Comparison of ENCODE assay signal across 24 mouse cellular contexts in the genomic region with DNA sequence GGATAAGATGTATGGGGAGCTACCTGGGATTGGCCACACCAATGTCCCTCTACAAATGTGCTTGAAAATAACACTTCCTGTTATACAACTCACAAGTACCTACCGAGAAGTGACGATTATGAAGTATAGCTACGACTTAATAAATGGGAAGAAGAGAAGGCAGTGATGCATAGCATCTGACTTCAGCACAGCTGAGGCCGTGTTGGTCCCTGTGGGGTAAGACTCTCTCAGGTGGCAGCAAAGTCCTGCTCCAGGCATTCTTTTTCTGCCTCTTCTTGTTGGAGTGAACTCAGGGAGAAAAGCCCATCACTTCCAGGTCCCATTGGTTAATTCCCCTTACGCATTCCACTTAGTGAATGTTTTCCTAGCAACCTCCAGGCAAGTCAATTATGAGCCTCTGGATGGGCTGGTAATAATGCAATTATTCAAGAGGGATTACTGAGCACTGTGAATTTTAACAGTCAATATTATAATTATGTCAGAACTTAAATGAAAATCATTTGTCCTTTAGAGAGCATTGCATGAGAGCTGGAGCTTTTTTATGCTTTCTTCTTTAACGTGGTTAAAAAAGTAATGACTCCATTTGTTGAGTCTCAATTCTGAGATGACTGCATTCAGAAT.
DNase-seq lines count a peak whose midpoint lies in the region; ATAC-seq and TF ChIP-seq lines count a peak whose summit lies in the region.
"Had no signal": no experiment of that assay in that cellular context is flagged by ENCODE, and none has a peak within 500 bp of the region (broad histone marks: within the 10 kb centered on the region; RNA-seq: fewer than 3 reads in every experiment).

No protein-coding gene starts in this region.

- 0 out of 2 replicates have a peak, but pooled peaks have one; percentile 30 for ATAC-seq in embryonic facial prominence, embryonic 14.5 days (ENCODE audit: low read depth)
- ATAC-seq in hindbrain, embryonic 16.5 days: peak; percentile 56
- no peak for ATAC-seq in midbrain, postnatal 0 days (ENCODE audit: low FRiP score)
- ATAC-seq: activated CD4-positive, CD25-positive, alpha-beta regulatory T cell, adult 4 months; forebrain, embryonic 13.5 days; forebrain, embryonic 16.5 days; intestine, postnatal 0 days had no signal

- DNase-seq in embryonic facial prominence, embryonic 14.5 days (ENCODE audit: low spot score): no peak
- DNase-seq in embryonic facial prominence, embryonic 10.5 days (ENCODE audit: low spot score): no peak
- DNase-seq in hindbrain, embryonic 10.5 days (ENCODE audit: low spot score): no peak
- DNase-seq in midbrain, postnatal 0 days (ENCODE audit: low spot score): peak; percentile 12
- no peak for DNase-seq in midbrain, embryonic 10.5 days (ENCODE audit: low spot score)
- DNase-seq: adrenal gland, adult 8-10 months; adrenal gland, postnatal 25 days; cerebellum, adult 18-20 months; cerebellum, adult 9-10 months; cerebellum, postnatal 14 days; gastrocnemius, postnatal 10 days; gastrocnemius, postnatal 36 days; heart, adult 2 months; heart, postnatal 14 days; heart, postnatal 4 days had no signal

- no peak overlapping the region for H3K4me3 ChIP-seq in embryonic facial prominence, embryonic 14.5 days (ENCODE audit: low read depth, low read length)
- no peak overlapping the region for H3K4me3 ChIP-seq in embryonic facial prominence, embryonic 10.5 days
- H3K4me3 ChIP-seq in hindbrain, embryonic 16.5 days (ENCODE audit: low read length): no peak overlapping the region
- no peak overlapping the region for H3K4me3 ChIP-seq in hindbrain, embryonic 10.5 days
- H3K4me3 ChIP-seq in midbrain, postnatal 0 days (ENCODE audit: low read depth, low read length): no peak overlapping the region
- no peak overlapping the region for H3K4me3 ChIP-seq in midbrain, embryonic 10.5 days
- H3K4me3 ChIP-seq: embryonic facial prominence, embryonic 13.5 days; forebrain, embryonic 10.5 days; forebrain, embryonic 13.5 days; heart, adult 2 months; heart, embryonic 10.5 days; heart, embryonic 13.5 days had no signal

- H3K36me3 ChIP-seq in embryonic facial prominence, embryonic 14.5 days (ENCODE audit: control insufficient read depth, insufficient read depth, low read length): no peaks in the 10 kb centered on the region
- no peaks in the 10 kb centered on the region for H3K36me3 ChIP-seq in embryonic facial prominence, embryonic 10.5 days (replicated peaks)
- no peaks in the 10 kb centered on the region for H3K36me3 ChIP-seq in hindbrain, embryonic 16.5 days (ENCODE audit: control insufficient read depth, insufficient read depth, low read length)
- no peaks in the 10 kb centered on the region for H3K36me3 ChIP-seq in hindbrain, embryonic 10.5 days
- H3K36me3 ChIP-seq in midbrain, postnatal 0 days (ENCODE audit: insufficient read depth, low read length): no peaks in the 10 kb centered on the region
- no peaks in the 10 kb centered on the region for H3K36me3 ChIP-seq in midbrain, embryonic 10.5 days
- H3K36me3 ChIP-seq: embryonic facial prominence, embryonic 13.5 days; forebrain, embryonic 10.5 days; heart, embryonic 10.5 days; heart, embryonic 13.5 days had no signal

- TF ChIP-seq CTCF in midbrain, postnatal 0 days (IDR thresholded peaks at IDR 0.05): no peak

- H3K27ac ChIP-seq in embryonic facial prominence, embryonic 14.5 days (replicated peaks; ENCODE audit: low read depth, low read length): no peak overlapping the region
- no peak overlapping the region for H3K27ac ChIP-seq in embryonic facial prominence, embryonic 10.5 days (replicated peaks)
- no peak overlapping the region for H3K27ac ChIP-seq in hindbrain, embryonic 16.5 days (ENCODE audit: low read depth, low read length)
- H3K27ac ChIP-seq in hindbrain, embryonic 10.5 days: no peak overlapping the region
- no peak overlapping the region for H3K27ac ChIP-seq in midbrain, postnatal 0 days (ENCODE audit: low read depth, low read length)
- H3K27ac ChIP-seq in midbrain, embryonic 10.5 days (replicated peaks): no peak overlapping the region
- H3K27ac ChIP-seq: embryonic facial prominence, embryonic 13.5 days; forebrain, embryonic 10.5 days; forebrain, embryonic 13.5 days; heart, adult 2 months; heart, embryonic 10.5 days; heart, embryonic 13.5 days had no signal

- H3K27me3 ChIP-seq in embryonic facial prominence, embryonic 14.5 days (replicated peaks; ENCODE audit: control insufficient read depth, insufficient read depth, low read length): no peaks in the 10 kb centered on the region
- no peaks in the 10 kb centered on the region for H3K27me3 ChIP-seq in embryonic facial prominence, embryonic 10.5 days (replicated peaks; ENCODE audit: low read depth, poor library complexity, severe bottlenecking)
- no peaks in the 10 kb centered on the region for H3K27me3 ChIP-seq in hindbrain, embryonic 16.5 days (replicated peaks; ENCODE audit: control insufficient read depth, insufficient read depth, low read length)
- H3K27me3 ChIP-seq in hindbrain, embryonic 10.5 days (ENCODE audit: insufficient read depth, poor library complexity, severe bottlenecking): no peaks in the 10 kb centered on the region
- no peaks in the 10 kb centered on the region for H3K27me3 ChIP-seq in midbrain, postnatal 0 days (ENCODE audit: insufficient read depth, low read length)
- no peaks in the 10 kb centered on the region for H3K27me3 ChIP-seq in midbrain, embryonic 10.5 days (ENCODE audit: low read depth, poor library complexity, severe bottlenecking)
- H3K27me3 ChIP-seq: embryonic facial prominence, embryonic 13.5 days; forebrain, embryonic 13.5 days; heart, embryonic 13.5 days had no signal

- H3K9me3 ChIP-seq in embryonic facial prominence, embryonic 14.5 days (ENCODE audit: control insufficient read depth, low read length): no peaks in the 10 kb centered on the region
- H3K9me3 ChIP-seq in embryonic facial prominence, embryonic 10.5 days: no peaks in the 10 kb centered on the region
- H3K9me3 ChIP-seq in hindbrain, embryonic 16.5 days (ENCODE audit: control insufficient read depth, low read length): no peaks in the 10 kb centered on the region
- H3K9me3 ChIP-seq in hindbrain, embryonic 10.5 days: no peaks in the 10 kb centered on the region
- H3K9me3 ChIP-seq in midbrain, postnatal 0 days (ENCODE audit: low read length): no peaks in the 10 kb centered on the region
- no peaks in the 10 kb centered on the region for H3K9me3 ChIP-seq in midbrain, embryonic 10.5 days (replicated peaks)
- H3K9me3 ChIP-seq: embryonic facial prominence, embryonic 13.5 days; forebrain, embryonic 10.5 days; forebrain, embryonic 13.5 days; heart, embryonic 10.5 days; heart, embryonic 13.5 days had no signal

- WGBS in embryonic facial prominence, embryonic 14.5 days: 70% methylated on average over 6 of the region's 6 CpGs
- WGBS in embryonic facial prominence, embryonic 10.5 days: 83% methylated on average over 6 of the region's 6 CpGs
- 62% methylated on average over 6 of the region's 6 CpGs for WGBS in hindbrain, embryonic 16.5 days
- 85% methylated on average over 6 of the region's 6 CpGs for WGBS in hindbrain, embryonic 10.5 days
- 61% methylated on average over 6 of the region's 6 CpGs for WGBS in midbrain, postnatal 0 days
- WGBS in midbrain, embryonic 10.5 days: 72% methylated on average over 6 of the region's 6 CpGs

- H3K4me2 ChIP-seq in embryonic facial prominence, embryonic 14.5 days (ENCODE audit: low read depth, low read length): no peak overlapping the region
- no peak overlapping the region for H3K4me2 ChIP-seq in hindbrain, embryonic 16.5 days (ENCODE audit: low read length)
- no peak overlapping the region for H3K4me2 ChIP-seq in midbrain, postnatal 0 days (ENCODE audit: low read depth, low read length, poor library complexity, severe bottlenecking)
- H3K4me2 ChIP-seq: embryonic facial prominence, embryonic 13.5 days; forebrain, embryonic 13.5 days; heart, embryonic 13.5 days had no signal

- H3K9ac ChIP-seq in embryonic facial prominence, embryonic 14.5 days (ENCODE audit: low read depth, low read length): no peak overlapping the region
- no peak overlapping the region for H3K9ac ChIP-seq in hindbrain, embryonic 16.5 days (ENCODE audit: low read depth, low read length)
- H3K9ac ChIP-seq in midbrain, postnatal 0 days (replicated peaks; ENCODE audit: low read length, poor library complexity, severe bottlenecking): no peak overlapping the region
- H3K9ac ChIP-seq: embryonic facial prominence, embryonic 13.5 days; forebrain, embryonic 13.5 days; heart, embryonic 13.5 days had no signal

- H3K4me1 ChIP-seq in embryonic facial prominence, embryonic 14.5 days (ENCODE audit: control insufficient read depth, insufficient read depth, low read length): no peaks in the 10 kb centered on the region
- no peaks in the 10 kb centered on the region for H3K4me1 ChIP-seq in embryonic facial prominence, embryonic 10.5 days
- no peaks in the 10 kb centered on the region for H3K4me1 ChIP-seq in hindbrain, embryonic 16.5 days (ENCODE audit: control insufficient read depth, insufficient read depth, low read depth, low read length)
- H3K4me1 ChIP-seq in hindbrain, embryonic 10.5 days (replicated peaks): no peaks in the 10 kb centered on the region
- no peaks in the 10 kb centered on the region for H3K4me1 ChIP-seq in midbrain, postnatal 0 days (ENCODE audit: insufficient read depth, low read length)
- H3K4me1 ChIP-seq in midbrain, embryonic 10.5 days: no peaks in the 10 kb centered on the region
- H3K4me1 ChIP-seq: embryonic facial prominence, embryonic 13.5 days; forebrain, embryonic 13.5 days; heart, embryonic 10.5 days; heart, embryonic 13.5 days had no signal
